Mouse (Mus musculus) erythroblast, embryonic 14.5 days (primary cell): ENCODE measurements around the gene Zfp985.

Experiments used
- GATA1 ChIP-seq: IDR thresholded peaks from 2 replicates; pipeline ENCODE4 v1.6.1; 2012; ENCODE audit warnings: low read length, inconsistent platforms, mixed read lengths
- TAL1 ChIP-seq: IDR thresholded peaks from 3 replicates; pipeline ENCODE4 v1.6.1; 2012; ENCODE audit warnings: low read length, inconsistent platforms, mixed read lengths

- TF ChIP-seq GATA1 = no peak
- no peak for TF ChIP-seq TAL1
These were observed 15.4 kb upstream of the Zfp985 start for GRCm38 (mm10) chr4:147537702-147538101.
